Mouse (Mus musculus) gastrocnemius, adult 2 months (tissue): ENCODE data around the gene Olfr698. TPM values are rescaled to one million over a fixed set of nuclear protein-coding genes. Genes with fewer than 3 reads are reported as not detected.
"Not testable (repeated sequence)": the region's sequence is repeated elsewhere in the genome, so short reads cannot be mapped to it uniquely, and the experiment has no call there.

Experiments
- DNase-seq: peaks from one replicate; pipeline ENCODE4 v3.0.0; 2022
- H3K27ac ChIP-seq: fragments of 200-600 bp; 2 replicates; pipeline ENCODE4 v1.8.1; 2022; ENCODE audit warnings: mild to moderate bottlenecking
- H3K4me3 ChIP-seq: fragments of 200-600 bp; 2 replicates; pipeline ENCODE4 v1.8.1; 2022; ENCODE audit warnings: mild to moderate bottlenecking, moderate library complexity
- CTCF ChIP-seq: fragments of 200-600 bp; IDR thresholded peaks from 2 replicates; pipeline ENCODE4 v1.8.1; 2022; ENCODE audit warnings: antibody characterized with exemption, mild to moderate bottlenecking, moderate library complexity
- intact Hi-C: fragments of 180-260 bp; cut with DNase I; formaldehyde crosslinking; loops from one replicate; pipeline ENCODE4 v1.15.1; 2025
- long read RNA-seq, 2 experiments: library from polyadenylated mRNA; stranded (forward); transcript quantifications; one replicate each; pipeline ENCODE4 v2.0.0; 2021
- total RNA-seq, 2 experiments: library from RNA; stranded (reverse); gene quantifications; 2 replicates each; pipeline ENCODE4 v1.2.3; 2021

Olfr698 gene
- total RNA-seq, result not detected
- long read RNA-seq, experiment 1, result 0 reads
- long read RNA-seq, experiment 2, result 0 reads

DNA sequence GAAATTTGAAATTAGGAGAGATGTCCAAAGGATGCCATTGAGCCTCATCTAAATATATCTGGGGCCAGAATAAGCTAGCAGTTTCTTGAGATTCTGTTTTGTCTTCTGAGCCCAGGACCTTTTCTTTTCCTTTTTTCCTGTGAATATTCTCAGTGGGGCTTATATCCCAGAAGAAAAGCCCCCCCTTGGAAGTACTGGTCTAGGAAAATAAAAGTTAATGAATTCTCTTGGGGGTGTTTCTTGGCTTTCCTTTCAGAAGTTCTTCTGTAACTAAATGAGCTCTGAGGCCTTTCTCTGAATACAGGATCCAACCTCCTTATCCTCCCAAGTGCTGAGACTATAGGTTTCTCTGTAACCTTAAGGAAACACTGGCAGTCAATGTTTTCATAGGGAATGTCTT, at the start of gene Olfr698:
Olfr698 (minus strand) TSS at position 101 of the 400 bp plus-strand sequence.
- TF ChIP-seq CTCF, result no peak
- intact Hi-C loops, result no loop called here
- no peak within 1 kb of the TSS for H3K4me3 ChIP-seq
- DNase-seq, result no peak
- H3K27ac ChIP-seq, result no peak within 1 kb of the TSS

DNA sequence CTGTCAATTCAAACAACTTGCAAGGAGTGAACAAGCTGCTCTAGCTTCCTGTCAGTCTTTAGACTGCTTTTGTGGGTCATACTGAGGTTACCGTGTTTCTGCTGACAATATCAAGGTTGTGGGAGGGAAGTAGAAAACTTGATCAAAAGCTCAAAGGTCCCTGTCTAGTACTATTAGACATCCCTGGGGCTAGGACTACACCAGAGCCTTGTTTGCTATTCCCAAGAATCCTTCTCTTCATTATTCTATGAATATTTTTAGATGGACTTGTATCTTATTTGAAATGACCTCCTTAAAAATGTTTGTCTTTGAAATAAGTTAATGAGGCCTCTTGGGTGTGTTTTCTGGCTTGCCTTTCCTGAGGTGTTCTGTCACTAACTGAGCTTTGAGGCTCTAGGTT, 37.9 kb upstream of the Olfr698 start, which contains the start of gene Olfr699:
Olfr699 (minus strand) TSS at position 101 of the 400 bp plus-strand sequence.
- TF ChIP-seq CTCF, result no peak
- DNase-seq, result no peak
- H3K27ac ChIP-seq, result no peak within 1 kb of the TSS
- intact Hi-C loops, result no loop called here
- H3K4me3 ChIP-seq, result no peak within 1 kb of the TSS

DNA sequence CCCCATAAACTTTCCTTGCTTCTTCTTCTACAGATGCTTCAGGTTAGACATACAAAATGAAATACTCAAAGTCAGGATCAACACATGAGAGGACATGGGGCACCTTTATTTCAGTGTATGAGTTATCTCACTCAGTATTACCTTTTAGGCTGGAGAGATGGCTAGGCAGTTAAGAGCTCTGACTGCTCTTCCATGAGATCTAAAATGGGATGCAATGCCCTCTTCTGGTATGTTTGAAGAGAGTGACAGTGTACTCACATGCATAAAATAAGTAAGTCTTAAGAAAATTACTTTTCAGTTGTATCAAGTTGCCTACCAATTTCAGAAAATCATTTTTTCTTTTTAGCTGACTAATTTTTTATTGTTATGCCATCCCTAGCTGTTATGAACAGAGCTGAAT, 33.1 kb upstream of the Olfr698 start:
- intact Hi-C loops, result no loop called here
- H3K27ac ChIP-seq, result no peak overlapping the region
- no peak overlapping the region for H3K4me3 ChIP-seq
- DNase-seq, result no peak
- TF ChIP-seq CTCF, result no peak

DNA sequence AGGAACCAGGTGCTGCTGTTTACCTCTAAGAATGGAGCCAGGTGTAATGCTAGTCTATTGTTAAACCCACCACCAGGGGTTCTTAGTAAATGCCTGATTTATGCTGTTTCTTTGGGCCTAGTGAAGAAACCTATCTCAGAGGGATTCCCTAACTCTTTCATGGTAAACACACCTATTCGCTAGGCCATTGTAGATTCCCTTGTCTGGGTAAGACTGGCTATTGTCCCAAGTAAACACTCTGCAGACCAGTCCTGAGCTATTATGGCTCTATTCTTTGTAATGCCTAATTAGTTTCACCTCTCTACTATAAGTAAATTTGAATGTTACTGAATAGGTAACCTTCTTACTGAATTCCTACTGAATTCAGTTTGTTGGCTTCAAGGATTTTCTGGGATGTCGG, 5.8 kb upstream of the Olfr698 start:
- H3K27ac ChIP-seq, intact Hi-C loops, H3K4me3 ChIP-seq, DNase-seq: not testable (repeated sequence)

DNA sequence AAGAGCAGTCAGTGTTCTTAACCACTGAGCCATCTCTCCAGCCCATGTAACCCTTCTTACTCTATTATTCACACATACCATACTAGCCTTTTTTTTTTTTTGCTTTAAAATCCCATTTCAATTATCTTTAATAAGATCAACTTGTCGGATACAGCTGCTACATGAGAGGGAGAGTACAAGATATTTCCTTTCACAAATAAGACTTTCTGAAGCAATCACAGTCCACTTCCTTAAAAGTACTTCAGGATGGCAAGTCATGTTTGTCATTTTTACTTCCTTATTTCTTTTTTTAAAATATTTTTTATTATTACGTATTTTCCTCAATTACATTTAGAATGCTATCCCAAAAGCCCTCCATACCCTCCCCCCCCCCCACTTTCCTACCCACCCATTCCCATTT, 3.6 kb upstream of the Olfr698 start:
- DNase-seq, result no peak
- TF ChIP-seq CTCF, result no peak
- intact Hi-C loops, result no loop called here

DNA sequence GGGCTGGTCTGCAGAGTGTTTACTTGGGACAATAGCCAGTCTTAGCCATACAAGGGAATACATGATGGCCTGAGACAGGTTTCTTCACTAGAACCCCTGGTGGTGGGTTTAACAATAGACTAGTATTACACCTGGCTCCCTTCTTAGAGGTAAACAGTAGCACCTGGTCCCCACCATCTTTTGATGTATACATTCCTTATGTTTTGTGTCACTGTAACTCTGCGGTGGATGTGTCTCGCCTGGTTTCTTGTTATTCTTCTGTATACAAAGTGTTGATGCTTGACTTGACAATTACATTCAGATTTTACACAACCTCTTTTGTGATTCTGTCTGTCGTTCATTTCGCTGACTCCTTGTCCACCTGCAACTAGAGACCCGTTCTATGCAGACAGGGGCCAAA, 9.4 kb downstream of the Olfr698 start:
- Histone ChIP-seq H3K27ac (no peak overlapping the region), H3K4me3 (no peak overlapping the region)
- DNase-seq, result no peak
- no peak for TF ChIP-seq CTCF
- intact Hi-C loops, result no loop called here

More for the DNA sequence above, 3.6 kb upstream of the Olfr698 start:
- no peak overlapping the region for H3K27ac ChIP-seq
- no peak overlapping the region for H3K4me3 ChIP-seq

DNA sequence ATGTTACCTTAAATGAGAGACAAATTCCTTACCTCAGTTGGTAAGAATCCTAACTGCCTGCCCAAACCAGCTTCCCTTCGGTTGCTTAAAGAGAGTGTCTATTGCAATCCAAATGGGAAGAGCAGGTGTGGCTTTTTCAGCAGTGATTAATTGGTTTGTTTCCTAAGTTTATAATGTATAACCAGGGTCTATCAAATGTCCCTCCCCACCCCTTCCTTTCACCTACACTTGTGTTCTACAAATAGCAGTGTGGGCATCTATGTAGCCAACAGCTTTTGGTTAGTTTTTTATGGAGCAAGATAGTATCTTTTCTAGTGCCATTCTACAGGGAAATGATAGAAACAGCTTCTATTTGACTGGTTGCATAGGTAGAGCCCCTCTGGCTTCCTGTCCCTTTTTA, 12.9 kb downstream of the Olfr698 start, which contains the start of gene Olfr697:
Olfr697 (minus strand) TSS at position 101 of the 400 bp plus-strand sequence.
- intact Hi-C loops, result no loop called here
- TF ChIP-seq CTCF, result no peak

DNA sequence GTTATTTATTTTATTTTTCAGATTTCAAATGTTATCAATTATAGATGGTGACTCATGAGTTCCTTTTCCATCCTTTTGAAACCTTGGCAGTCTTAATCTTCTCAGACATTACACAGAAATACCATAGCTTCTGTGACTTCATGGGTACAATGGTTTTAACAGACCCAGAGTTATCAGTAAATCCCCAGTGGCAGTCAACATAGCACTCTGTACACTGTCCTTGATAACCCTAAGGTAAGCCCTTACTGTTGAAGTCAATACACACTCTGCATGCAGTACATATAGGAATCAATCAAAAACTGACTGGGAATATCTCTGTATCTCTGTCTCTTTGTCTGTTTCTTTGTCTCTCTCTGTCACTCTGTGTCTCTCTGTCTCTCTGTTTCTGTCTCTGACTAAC, 18.2 kb downstream of the Olfr698 start:
- no peak for TF ChIP-seq CTCF
- H3K4me3 ChIP-seq, result no peak overlapping the region
- intact Hi-C loops, result no loop called here
- DNase-seq, result no peak
- H3K27ac ChIP-seq, result no peak overlapping the region

More for the DNA sequence above, 12.9 kb downstream of the Olfr698 start, which contains the start of gene Olfr697:
- no peak for DNase-seq
- Histone ChIP-seq H3K4me3 (no peak within 1 kb of the TSS), H3K27ac (no peak within 1 kb of the TSS)

DNA sequence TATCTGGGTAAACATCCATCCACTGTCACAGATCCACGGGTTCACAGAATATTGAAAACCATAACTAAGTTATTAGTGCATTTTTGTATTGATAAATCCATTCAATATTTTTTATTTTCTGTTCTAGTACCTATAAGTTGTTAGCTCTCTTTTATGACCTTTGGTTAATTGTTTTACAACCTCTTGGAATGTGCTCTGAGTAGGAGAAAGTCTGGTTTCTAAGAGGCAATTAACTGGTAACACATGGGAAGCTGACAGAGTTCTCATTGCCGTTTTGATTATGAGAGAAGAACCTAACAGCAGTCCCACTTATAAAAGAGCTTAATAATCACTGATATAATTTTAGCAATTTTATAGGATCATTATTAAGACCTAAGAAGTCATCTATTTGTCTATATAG, 21.5 kb downstream of the Olfr698 start:
- no peak for TF ChIP-seq CTCF
- no peak overlapping the region for H3K4me3 ChIP-seq
- intact Hi-C loops, result no loop called here
- no peak overlapping the region for H3K27ac ChIP-seq
- no peak for DNase-seq

DNA sequence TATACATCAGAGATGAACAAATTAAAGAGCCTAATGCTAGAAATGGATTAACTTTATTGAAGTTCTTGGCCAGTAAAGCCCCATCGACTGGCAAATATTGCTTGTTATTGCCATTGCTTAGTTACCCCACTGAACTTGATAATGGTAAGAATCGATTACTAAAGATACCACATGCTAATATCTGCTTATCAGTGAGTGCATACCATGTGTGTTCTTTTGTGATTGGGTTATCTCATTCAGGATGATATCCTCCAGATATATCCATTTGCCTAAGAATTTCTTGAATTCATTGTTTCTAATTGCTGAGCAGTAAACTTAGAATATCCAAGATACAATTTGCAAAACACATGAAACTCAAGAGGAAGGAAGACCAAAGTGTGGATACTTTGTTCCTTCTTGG, 29.5 kb downstream of the Olfr698 start:
- H3K4me3 ChIP-seq, DNase-seq, H3K27ac ChIP-seq, intact Hi-C loops: not testable (repeated sequence)

DNA sequence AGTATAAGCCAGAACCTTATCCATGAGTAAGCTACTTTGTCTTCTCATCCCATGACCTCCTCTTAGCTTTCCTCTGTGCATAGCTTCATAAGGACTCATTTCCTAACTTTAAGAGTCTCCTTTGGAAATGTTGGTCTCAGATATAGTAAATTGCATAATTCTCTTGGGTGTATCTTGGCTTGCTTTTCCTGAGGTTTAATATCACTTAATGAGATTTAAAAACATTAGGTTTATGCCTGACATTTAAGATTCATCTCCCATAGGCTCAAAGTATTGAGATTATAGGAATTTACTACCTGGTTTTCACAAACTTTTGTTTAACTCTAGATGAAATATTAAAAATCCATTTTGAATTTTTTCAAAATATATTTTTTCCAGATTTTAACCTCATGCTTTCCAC, 38.9 kb downstream of the Olfr698 start, which contains the start of gene Olfr695:
Olfr695 (minus strand) TSS at position 101 of the 400 bp plus-strand sequence.
- Histone ChIP-seq H3K4me3 (no peak within 1 kb of the TSS), H3K27ac (no peak within 1 kb of the TSS)
- no peak for DNase-seq
- no peak for TF ChIP-seq CTCF
- intact Hi-C loops, result no loop called here

DNA sequence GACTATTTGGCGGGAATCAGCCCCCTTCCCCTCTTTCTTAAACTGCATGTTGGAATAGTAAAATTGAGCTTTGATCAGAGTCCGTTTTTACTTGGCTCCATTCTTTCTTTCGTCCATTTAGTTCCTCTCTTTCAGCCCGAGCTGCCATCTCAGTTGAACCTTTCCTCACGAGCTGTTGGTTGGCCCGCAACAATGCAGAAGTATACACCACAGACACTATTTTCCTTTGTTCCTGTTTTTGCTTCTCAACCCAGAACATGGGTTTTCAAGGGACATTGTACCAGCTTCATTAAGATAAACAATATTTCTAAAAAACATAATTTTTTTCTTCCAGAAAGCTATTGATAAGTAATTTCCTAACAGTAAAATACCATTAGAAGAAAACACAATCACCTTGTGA, 43.7 kb downstream of the Olfr698 start:
- Histone ChIP-seq H3K4me3 (no peak overlapping the region), H3K27ac (no peak overlapping the region)
- DNase-seq, result no peak
- no peak for TF ChIP-seq CTCF
- intact Hi-C loops, result no loop called here

DNA sequence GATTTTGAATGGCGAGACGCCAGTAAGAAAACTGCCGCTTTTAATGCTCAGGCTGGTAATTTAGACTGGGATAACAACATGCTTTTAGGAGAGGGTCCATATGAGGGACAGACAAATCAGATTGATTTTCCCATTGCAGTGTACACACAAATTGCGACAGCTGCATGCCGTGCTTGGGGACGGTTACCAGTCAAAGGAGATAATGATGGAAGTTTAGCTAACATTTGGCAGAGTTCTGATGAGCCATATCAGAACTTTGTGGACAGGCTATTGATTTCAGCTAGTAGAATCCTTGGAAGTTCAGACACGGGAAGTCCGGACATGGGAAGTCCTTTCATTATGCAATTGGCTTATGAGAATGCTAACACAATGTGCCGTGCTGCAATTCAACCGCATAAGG, 47.5 kb downstream of the Olfr698 start:
- intact Hi-C loops, H3K4me3 ChIP-seq, H3K27ac ChIP-seq, DNase-seq: not testable (repeated sequence)

Other genes with a start within 250 kb of the Olfr698 start
- not detected for gene Olfr693, start 74.8 kb downstream of the Olfr698 start, total RNA-seq
- not detected for gene Olfr694, start 63.6 kb downstream of the Olfr698 start, total RNA-seq
- gene Olfr695, start 39.0 kb downstream of the Olfr698 start, total RNA-seq, result not detected
- gene Olfr697, start 13.0 kb downstream of the Olfr698 start, total RNA-seq, result not detected
- gene Olfr699, start 37.8 kb upstream of the Olfr698 start, total RNA-seq, result not detected
- gene Olfr700, start 53.4 kb upstream of the Olfr698 start, total RNA-seq, result not detected
- gene Olfr701, start 58.7 kb upstream of the Olfr698 start, total RNA-seq, result not detected
- gene Olfr702, start 78.5 kb upstream of the Olfr698 start, total RNA-seq, result not detected
- not detected for gene Olfr703, start 88.0 kb upstream of the Olfr698 start, total RNA-seq
- not detected for gene Olfr704, start 107.8 kb upstream of the Olfr698 start, total RNA-seq
- not detected for gene Olfr705, start 121.5 kb upstream of the Olfr698 start, total RNA-seq
- not detected for gene Olfr706, start 132.8 kb upstream of the Olfr698 start, total RNA-seq
- gene Olfr707, start 145.8 kb upstream of the Olfr698 start, total RNA-seq, result not detected
- not detected for gene Olfr1532-ps1, start 152.6 kb upstream of the Olfr698 start, total RNA-seq
- not detected for gene Olfr709-ps1, start 176.8 kb upstream of the Olfr698 start, total RNA-seq
- not detected for gene Olfr710, start 192.9 kb upstream of the Olfr698 start, total RNA-seq
- gene Olfr6, start 208.5 kb upstream of the Olfr698 start, total RNA-seq, result not detected
- not detected for gene Olfr711, start 220.1 kb upstream of the Olfr698 start, total RNA-seq